Mouse (Mus musculus): ENCODE measurements around the gene Map2k4.

The Map2k4 gene

GRCm38 (mm10) chr11:65788154-65788553 lies at the start of gene Map2k4:
Map2k4 (minus strand) TSS chr11:65788297.
- peak; percentile 97 for DNase-seq (ENCODE audit: low read depth)

- DNase-seq (ENCODE audit: low read depth): no peak
These were observed 36.5 kb upstream of the Map2k4 start for GRCm38 (mm10) chr11:65824556-65824955.

- DNase-seq (ENCODE audit: low read depth): peak; percentile 50
These were observed 32.8 kb upstream of the Map2k4 start for GRCm38 (mm10) chr11:65820877-65821276.

- no peak for DNase-seq (ENCODE audit: low read depth)
These were observed 32.2 kb upstream of the Map2k4 start for GRCm38 (mm10) chr11:65820280-65820679.

- DNase-seq (ENCODE audit: low read depth): no peak
These were observed 30.1 kb upstream of the Map2k4 start for GRCm38 (mm10) chr11:65818193-65818592.

GRCm38 (mm10) chr11:65816237-65816636 lies 28.1 kb upstream of the Map2k4 start:
- no peak for DNase-seq (ENCODE audit: low read depth)

- no peak for DNase-seq (ENCODE audit: low read depth)
These were observed 26.3 kb upstream of the Map2k4 start for GRCm38 (mm10) chr11:65814381-65814780.

- DNase-seq (ENCODE audit: low read depth): no peak
These were observed 24.0 kb upstream of the Map2k4 start for GRCm38 (mm10) chr11:65812088-65812487.

GRCm38 (mm10) chr11:65807601-65808000 lies 19.5 kb upstream of the Map2k4 start:
- no peak for DNase-seq (ENCODE audit: low read depth)

- DNase-seq (ENCODE audit: low read depth): peak; percentile 95
These were observed 18.9 kb upstream of the Map2k4 start, which contains the start of gene Zkscan6 for GRCm38 (mm10) chr11:65806909-65807504. Zkscan6 (plus strand) TSS chr11:65807175.

- DNase-seq (ENCODE audit: low read depth): peak; percentile 82
These were observed 18.3 kb upstream of the Map2k4 start for GRCm38 (mm10) chr11:65806321-65806904.

GRCm38 (mm10) chr11:65801899-65802298 lies 13.8 kb upstream of the Map2k4 start:
- no peak for DNase-seq (ENCODE audit: low read depth)

- no peak for DNase-seq (ENCODE audit: low read depth)
These were observed 7.8 kb upstream of the Map2k4 start for GRCm38 (mm10) chr11:65795896-65796295.

- DNase-seq (ENCODE audit: low read depth): peak; percentile 49
These were observed 6.5 kb upstream of the Map2k4 start for GRCm38 (mm10) chr11:65794428-65795219.

GRCm38 (mm10) chr11:65787421-65788151 lies 511 bp downstream of the Map2k4 start:
- DNase-seq (ENCODE audit: low read depth): peak; percentile 53

GRCm38 (mm10) chr11:65786160-65786559 lies 1.9 kb downstream of the Map2k4 start:
- no peak for DNase-seq (ENCODE audit: low read depth)

GRCm38 (mm10) chr11:65781596-65781995 lies 6.5 kb downstream of the Map2k4 start:
- DNase-seq (ENCODE audit: low read depth): no peak

GRCm38 (mm10) chr11:65779578-65779977 lies 8.5 kb downstream of the Map2k4 start:
- DNase-seq (ENCODE audit: low read depth): no peak

- no peak for DNase-seq (ENCODE audit: low read depth)
These were observed 9.0 kb downstream of the Map2k4 start for GRCm38 (mm10) chr11:65779066-65779465.

- no peak for DNase-seq (ENCODE audit: low read depth)
These were observed 10.3 kb downstream of the Map2k4 start for GRCm38 (mm10) chr11:65777810-65778209.

GRCm38 (mm10) chr11:65776906-65777611 lies 11.0 kb downstream of the Map2k4 start:
- no peak for DNase-seq (ENCODE audit: low read depth)

Measured in naive thymus-derived CD4-positive, alpha-beta T cell, adult 2 months (primary cell).